Mouse (Mus musculus) hematopoietic stem cell, adult 5-6 weeks (primary cell): ENCODE data around the gene Lrrc75b. TPM values are rescaled to one million over a fixed set of nuclear protein-coding genes. Genes with fewer than 3 reads are reported as not detected.
"Not testable (repeated sequence)": the region's sequence is repeated elsewhere in the genome, so short reads cannot be mapped to it uniquely, and the experiment has no call there.

Experiments
- ATAC-seq, 2 experiments: fragments of 125-278 bp in 1 of 2; replicated peaks in 1 of 2; 2 replicates each; pipeline ENCODE4 v1.8.0; 2016 to 2017; ENCODE audit warnings: inconsistent platforms in 2 of 2, mild to moderate bottlenecking in 2 of 2, moderate number of reproducible peaks in 2 of 2, low read depth in 1 of 2, moderate TSS enrichment in 1 of 2; ENCODE audit not compliant: low FRiP score in 2 of 2, poor library complexity in 2 of 2, severe bottlenecking in 2 of 2, insufficient read depth in 1 of 2, low TSS enrichment in 1 of 2
- total RNA-seq: library from RNA; stranded (forward); fragments of 172-1452, 232-1000 nt; gene quantifications from 2 replicates; pipeline ENCODE4 v1.2.3, GENCODE M21; 2017

The Lrrc75b gene
- total RNA-seq, 1 experiment from 2014 or later, result not detected

- no peak for ATAC-seq
Observed at GRCm38 (mm10) chr10:75516038-75516723, 43.9 kb downstream of the Lrrc75b start.

GRCm38 (mm10) chr10:75515216-75516037 is 44.7 kb downstream of the Lrrc75b start:
- ATAC-seq, result no peak

GRCm38 (mm10) chr10:75514361-75514760 is 45.8 kb downstream of the Lrrc75b start:
- no peak for ATAC-seq

GRCm38 (mm10) chr10:75513306-75514067 is 46.6 kb downstream of the Lrrc75b start:
- no peak for ATAC-seq

- ATAC-seq, result no peak
Observed at GRCm38 (mm10) chr10:75512796-75513195, 47.3 kb downstream of the Lrrc75b start.

GRCm38 (mm10) chr10:75511897-75512296 is 48.2 kb downstream of the Lrrc75b start:
- no peak for ATAC-seq

- ATAC-seq, result no peak
Observed at GRCm38 (mm10) chr10:75511060-75511459, 49.1 kb downstream of the Lrrc75b start.

- ATAC-seq, result no peak
Observed at GRCm38 (mm10) chr10:75510446-75510845, 49.7 kb downstream of the Lrrc75b start.

- not testable (repeated sequence) for ATAC-seq
Observed at GRCm38 (mm10) chr10:75505928-75506327, 54.2 kb downstream of the Lrrc75b start.

GRCm38 (mm10) chr10:75505130-75505495 is 55.0 kb downstream of the Lrrc75b start:
- ATAC-seq, result no peak

- peak; percentile 72; a peak in 3 of 4 replicates for ATAC-seq
Observed at GRCm38 (mm10) chr10:75504234-75505129, 55.6 kb downstream of the Lrrc75b start.

- ATAC-seq, result peak; percentile 54 to 62; a peak in 3 of 4 replicates
Observed at GRCm38 (mm10) chr10:75503692-75504091, 56.4 kb downstream of the Lrrc75b start.

- no peak for ATAC-seq
Observed at GRCm38 (mm10) chr10:75501641-75502040, 58.5 kb downstream of the Lrrc75b start.

GRCm38 (mm10) chr10:75500345-75500744 is 59.8 kb downstream of the Lrrc75b start:
- no peak for ATAC-seq
